Mouse (Mus musculus): ENCODE data around the gene Magix. TPM values are rescaled to one million over a fixed set of nuclear protein-coding genes. Genes with fewer than 3 reads are reported as not detected.

Magix gene
- total and polyA plus RNA-seq, 2 experiments: 20.9 to 33.0 TPM

GRCm38 (mm10) chrX:7648671-7649304, 32.3 kb downstream of the Magix start:
- WGBS: under 1% methylated on average over 25 of the region's 25 CpGs
- peak overlapping the region; percentile 95 for H3K27ac ChIP-seq (replicated peaks; ENCODE audit: insufficient read depth, low read depth, low read length)
- no peaks in the 10 kb centered on the region for H3K27me3 ChIP-seq (ENCODE audit: control insufficient read depth, insufficient read depth, low read length)
- H3K4me1 ChIP-seq (ENCODE audit: control insufficient read depth, insufficient read depth, low read length): peaks cover 3% of the 10 kb centered on the region; the same call in 1 of the 2 replicates
- H3K36me3 ChIP-seq (ENCODE audit: control insufficient read depth, insufficient read depth, low read length): no peaks in the 10 kb centered on the region
- H3K9ac ChIP-seq (ENCODE audit: low read depth, low read length): peak overlapping the region; percentile 87
- H3K4me3 ChIP-seq (ENCODE audit: insufficient read depth, low read depth, low read length): peak overlapping the region; percentile 66
- DNase-seq (ENCODE audit: extremely low read depth, low read depth, low spot score): peak; percentile 97
- TF ChIP-seq CTCF (IDR thresholded peaks at IDR 0.05; ENCODE audit: low read depth, low read length) (no peak), POLR2A (IDR thresholded peaks at IDR 0.05; ENCODE audit: extremely low read depth, insufficient read depth, low read length) (peak; percentile 59; the same call in 1 of the 2 replicates)
- H3K79me2 ChIP-seq (ENCODE audit: control insufficient read depth, insufficient read depth, low read length): no peaks in the 10 kb centered on the region

GRCm38 (mm10) chrX:7645349-7645748, 35.7 kb downstream of the Magix start:
- WGBS: 11% methylated on average over 5 of the region's 5 CpGs
- H3K27me3 ChIP-seq (ENCODE audit: control insufficient read depth, insufficient read depth, low read length): no peaks in the 10 kb centered on the region
- no peak overlapping the region for H3K4me3 ChIP-seq (ENCODE audit: insufficient read depth, low read depth, low read length)
- peaks cover 3% of the 10 kb centered on the region; the same call in 1 of the 2 replicates for H3K4me1 ChIP-seq (ENCODE audit: control insufficient read depth, insufficient read depth, low read length)
- H3K36me3 ChIP-seq (ENCODE audit: control insufficient read depth, insufficient read depth, low read length): no peaks in the 10 kb centered on the region
- TF ChIP-seq CTCF (IDR thresholded peaks at IDR 0.05; ENCODE audit: low read depth, low read length) (peak; percentile 44; the same call in 1 of the 2 replicates), POLR2A (IDR thresholded peaks at IDR 0.05; ENCODE audit: extremely low read depth, insufficient read depth, low read length) (no peak)
- H3K9ac ChIP-seq (ENCODE audit: low read depth, low read length): no peak overlapping the region
- no peaks in the 10 kb centered on the region for H3K79me2 ChIP-seq (ENCODE audit: control insufficient read depth, insufficient read depth, low read length)
- peak; percentile 65 for DNase-seq (ENCODE audit: extremely low read depth, low read depth, low spot score)
- H3K27ac ChIP-seq (replicated peaks; ENCODE audit: insufficient read depth, low read depth, low read length): no peak overlapping the region

GRCm38 (mm10) chrX:7640785-7641184, 40.3 kb downstream of the Magix start:
- no peaks in the 10 kb centered on the region for H3K79me2 ChIP-seq (ENCODE audit: control insufficient read depth, insufficient read depth, low read length)
- no peak for DNase-seq (ENCODE audit: extremely low read depth, low read depth, low spot score)
- no peaks in the 10 kb centered on the region for H3K36me3 ChIP-seq (ENCODE audit: control insufficient read depth, insufficient read depth, low read length)
- no peaks in the 10 kb centered on the region; the same call in 1 of the 2 replicates for H3K27me3 ChIP-seq (ENCODE audit: control insufficient read depth, insufficient read depth, low read length)
- H3K4me1 ChIP-seq (ENCODE audit: control insufficient read depth, insufficient read depth, low read length): no peaks in the 10 kb centered on the region
- no peak overlapping the region for H3K4me3 ChIP-seq (ENCODE audit: insufficient read depth, low read depth, low read length)
- TF ChIP-seq CTCF (IDR thresholded peaks at IDR 0.05; ENCODE audit: low read depth, low read length): no peak
- TF ChIP-seq POLR2A (IDR thresholded peaks at IDR 0.05; ENCODE audit: extremely low read depth, insufficient read depth, low read length): no peak
- WGBS: 37% methylated on average over 11 of the region's 12 CpGs
- H3K27ac ChIP-seq (replicated peaks; ENCODE audit: insufficient read depth, low read depth, low read length): no peak overlapping the region
- H3K9ac ChIP-seq (ENCODE audit: low read depth, low read length): no peak overlapping the region

- Histone ChIP-seq H3K27me3 (ENCODE audit: control insufficient read depth, insufficient read depth, low read length) (no peaks in the 10 kb centered on the region; the same call in 1 of the 2 replicates), H3K9ac (ENCODE audit: low read depth, low read length) (no peak overlapping the region), H3K79me2 (ENCODE audit: control insufficient read depth, insufficient read depth, low read length) (no peaks in the 10 kb centered on the region), H3K4me3 (ENCODE audit: insufficient read depth, low read depth, low read length) (no peak overlapping the region), H3K36me3 (ENCODE audit: control insufficient read depth, insufficient read depth, low read length) (no peaks in the 10 kb centered on the region), H3K27ac (replicated peaks; ENCODE audit: insufficient read depth, low read depth, low read length) (no peak overlapping the region), H3K4me1 (ENCODE audit: control insufficient read depth, insufficient read depth, low read length) (no peaks in the 10 kb centered on the region)
- DNase-seq (ENCODE audit: extremely low read depth, low read depth, low spot score): no peak
- WGBS: 13% methylated on average over 13 of the region's 13 CpGs
- TF ChIP-seq CTCF (IDR thresholded peaks at IDR 0.05; ENCODE audit: low read depth, low read length): no peak
These were observed 41.3 kb downstream of the Magix start for GRCm38 (mm10) chrX:7639536-7640325.

- Histone ChIP-seq H3K4me1 (ENCODE audit: control insufficient read depth, insufficient read depth, low read length) (no peaks in the 10 kb centered on the region), H3K27me3 (ENCODE audit: control insufficient read depth, insufficient read depth, low read length) (no peaks in the 10 kb centered on the region; the same call in 1 of the 2 replicates), H3K27ac (replicated peaks; ENCODE audit: insufficient read depth, low read depth, low read length) (no peak within 1 kb of the TSS), H3K4me3 (ENCODE audit: insufficient read depth, low read depth, low read length) (peak within 1 kb of the TSS; percentile 35; the same call in 1 of the 2 replicates), H3K36me3 (ENCODE audit: control insufficient read depth, insufficient read depth, low read length) (no peaks in the 10 kb centered on the region), H3K79me2 (ENCODE audit: control insufficient read depth, insufficient read depth, low read length) (no peaks in the 10 kb centered on the region), H3K9ac (ENCODE audit: low read depth, low read length) (no peak within 1 kb of the TSS)
- 1% methylated on average over 40 of the region's 42 CpGs for WGBS
- DNase-seq (ENCODE audit: extremely low read depth, low read depth, low spot score): no peak
- TF ChIP-seq CTCF (IDR thresholded peaks at IDR 0.05; ENCODE audit: low read depth, low read length): no peak
- no peak for TF ChIP-seq POLR2A (IDR thresholded peaks at IDR 0.05; ENCODE audit: extremely low read depth, insufficient read depth, low read length)
These were observed 42.5 kb downstream of the Magix start, which contains the start of gene Syp for GRCm38 (mm10) chrX:7638401-7639091. Gene Syp, plus strand, starts transcription at chrX:7638471.
